Mouse (Mus musculus) CH12.LX (cell line): Measurements from ENCODE around the gene Unc119. TPM values are rescaled to one million over a fixed set of nuclear protein-coding genes. Genes with fewer than 3 reads are reported as not detected.

Experiments
- DNase-seq: peaks from one replicate; pipeline ENCODE4 v3.0.0-alpha.2; 2013; ENCODE audit errors: extremely low read depth
- H3K27ac ChIP-seq: 2 replicates; pipeline ENCODE4 v1.5.1; 2012; ENCODE audit warnings: low read depth, mild to moderate bottlenecking, control low read depth, moderate library complexity; ENCODE audit not compliant: insufficient read depth
- H3K27me3 ChIP-seq: replicated peaks from 2 replicates; pipeline ENCODE3; 2012; ENCODE audit warnings: inconsistent platforms
- H3K36me3 ChIP-seq, 2 experiments: replicated peaks in 1 of 2; 2 replicates each; pipeline versions ENCODE3 to v1.6.1; 2012; ENCODE audit warnings: inconsistent platforms in 1 of 2, low read length in 1 of 2, mild to moderate bottlenecking in 1 of 2, mixed read lengths in 1 of 2, moderate library complexity in 1 of 2; ENCODE audit not compliant: control insufficient read depth in 1 of 2, insufficient read depth in 1 of 2
- H3K4me1 ChIP-seq, 2 experiments: 2 replicates each; pipeline ENCODE4 v1.6.1; 2012; ENCODE audit warnings: inconsistent platforms in 1 of 2, moderate library complexity in 1 of 2; ENCODE audit not compliant: insufficient read depth in 2 of 2, control insufficient read depth in 1 of 2
- H3K4me2 ChIP-seq: 2 replicates; pipeline ENCODE4 v1.6.1; 2012; ENCODE audit warnings: low read depth, mild to moderate bottlenecking, control low read depth; ENCODE audit not compliant: poor library complexity, insufficient read depth, severe bottlenecking
- H3K4me3 ChIP-seq, 3 experiments: fragments of 150-350 bp in 1 of 3; sonication (generic) in 1 of 3; replicated peaks in 1 of 3; 2 replicates each; pipeline versions ENCODE3 to v1.5.1; 2011 to 2012; ENCODE audit warnings: low read depth in 2 of 3, low read length in 2 of 3, mild to moderate bottlenecking in 2 of 3, moderate library complexity in 2 of 3, control low read depth in 1 of 3, improper control_type of control experiment in 1 of 3, inconsistent platforms in 1 of 3, mixed read lengths in 1 of 3; ENCODE audit not compliant: poor library complexity in 1 of 3
- H3K79me2 ChIP-seq: replicated peaks from 2 replicates; pipeline ENCODE4 v1.6.1; 2012; ENCODE audit warnings: mild to moderate bottlenecking, moderate library complexity; ENCODE audit not compliant: control insufficient read depth, poor library complexity, insufficient read depth, severe bottlenecking; ENCODE audit errors: extremely low read depth
- H3K9ac ChIP-seq: 2 replicates; pipeline ENCODE4 v1.6.1; 2012; ENCODE audit warnings: low read depth, mild to moderate bottlenecking, control low read depth, moderate library complexity; ENCODE audit not compliant: insufficient read depth
- H3K9me3 ChIP-seq: replicated peaks from 2 replicates; pipeline ENCODE3; 2012; ENCODE audit warnings: low read length, inconsistent platforms, mixed read lengths
- CHD1 ChIP-seq: IDR thresholded peaks from 2 replicates; pipeline ENCODE4 v1.6.1; 2012; ENCODE audit warnings: low read depth, low read length, improper control_type of control experiment, inconsistent platforms
- HCFC1 ChIP-seq: IDR thresholded peaks from 2 replicates; pipeline ENCODE4 v1.6.1; 2012; ENCODE audit warnings: low read depth, mild to moderate bottlenecking, inconsistent platforms, low read length, improper control_type of control experiment
- IRF4 ChIP-seq: IDR thresholded peaks from 2 replicates; pipeline ENCODE4 v1.6.1; 2014; ENCODE audit warnings: low read depth, mild to moderate bottlenecking, inconsistent platforms, low read length, improper control_type of control experiment
- POLR2AphosphoS2 ChIP-seq: IDR thresholded peaks from 2 replicates; pipeline ENCODE4 v1.6.1; 2011; ENCODE audit warnings: low read depth, low read length, improper control_type of control experiment
- SMC3 ChIP-seq: IDR thresholded peaks from 2 replicates; pipeline ENCODE4 v1.6.1; 2011; ENCODE audit warnings: low read depth, low read length, improper control_type of control experiment
- dilution Hi-C: fragments of 300-500 bp; cut with MboI; formaldehyde crosslinking; loops from 2 replicates; pipeline ENCODE4 v1.14.3; 2020; ENCODE audit warnings: low sequenced_read_pairs; ENCODE audit not compliant: extremely low pct_unique_long_range_greater_than_20kb, extremely low pct_ligation_motif_present
- in situ Hi-C: fragments of 300-500 bp; cut with MboI; formaldehyde crosslinking; loops from 3 replicates; pipeline ENCODE4 v1.14.3; 2019; ENCODE audit warnings: low sequenced_read_pairs, low pct_ligation_motif_present, low pct_unique_long_range_greater_than_20kb, mixed read lengths
- polyA plus RNA-seq: library from polyadenylated mRNA; unstranded; fragments of >175 nt; gene quantifications from 2 replicates; pipeline ENCODE4 v1.2.1, GENCODE M21; 2012; ENCODE audit warnings: low read depth; ENCODE audit not compliant: insufficient read length
- total RNA-seq, 2 experiments: library from RNA; depleted of rRNA; stranded (reverse); fragments of 300-350 nt in 1 of 2; fragments of >200 nt in 1 of 2; gene quantifications; 2 replicates each; pipeline ENCODE4 v1.2.3; 2012 to 2014

Unc119 gene
- total and polyA plus RNA-seq, 3 experiments: 81.6 to 227 (median 173) TPM

GRCm38 (mm10) chr11:78398212-78398611 lies 54.9 kb downstream of the Unc119 start:
- in situ Hi-C loops: no loop called here
- peaks cover 36% of the 10 kb centered on the region for H3K27me3 ChIP-seq
- dilution Hi-C loops: no loop called here

More at GRCm38 (mm10) chr11:78398212-78398611, 54.9 kb downstream of the Unc119 start:
- TF ChIP-seq IRF4 (no peak), CHD1 (no peak), SMC3 (no peak), HCFC1 (no peak), POLR2AphosphoS2 (no peak)
- H3K4me1 ChIP-seq: peaks cover 9 to 27% of the 10 kb centered on the region in 2 experiments; a peak in 3 of 4 replicates
- H3K4me3 ChIP-seq: no peak overlapping the region
- no peaks in the 10 kb centered on the region for H3K79me2 ChIP-seq
- no peaks in the 10 kb centered on the region for H3K36me3 ChIP-seq
- H3K27ac ChIP-seq: no peak overlapping the region
- H3K4me2 ChIP-seq: no peak overlapping the region
- H3K9ac ChIP-seq: no peak overlapping the region
- no peaks in the 10 kb centered on the region for H3K9me3 ChIP-seq
- DNase-seq: no peak

Other genes with a start within 250 kb of the Unc119 start
Only the 20 nearest of the 25 such genes appear.
- 6.7 and 7.4 TPM in 2 replicates for gene Nek8, start 166.8 kb upstream of the Unc119 start, total RNA-seq (2012; rRNA removed)
- 6.1 and 7.1 TPM in 2 replicates for gene Nek8, start 166.8 kb upstream of the Unc119 start, total RNA-seq (2014; rRNA removed)
- gene Nek8, start 166.8 kb upstream of the Unc119 start, polyA plus RNA-seq: 8.3 and 9.9 TPM in 2 replicates
- gene Tlcd1, start 166.8 kb upstream of the Unc119 start, total RNA-seq (2012; rRNA removed): 16.4 and 20.3 TPM in 2 replicates
- 18.2 and 20.3 TPM in 2 replicates for gene Tlcd1, start 166.8 kb upstream of the Unc119 start, total RNA-seq (2014; rRNA removed)
- 15.6 and 19.1 TPM in 2 replicates for gene Tlcd1, start 166.8 kb upstream of the Unc119 start, polyA plus RNA-seq
- 3,714 and 3,939 TPM in 2 replicates for gene Rpl23a, start 159.9 kb upstream of the Unc119 start, total RNA-seq (2012; rRNA removed)
- gene Rpl23a, start 159.9 kb upstream of the Unc119 start, total RNA-seq (2014; rRNA removed): 3,235 and 3,361 TPM in 2 replicates
- gene Rpl23a, start 159.9 kb upstream of the Unc119 start, polyA plus RNA-seq: 2,992 and 3,119 TPM in 2 replicates
- 0.17 and 0.25 TPM in 2 replicates for gene Rab34, start 155.1 kb upstream of the Unc119 start, total RNA-seq (2012; rRNA removed)
- 0.50 TPM in 1 of 2 replicates, not detected in the other for gene Rab34, start 155.1 kb upstream of the Unc119 start, total RNA-seq (2014; rRNA removed)
- gene Rab34, start 155.1 kb upstream of the Unc119 start, polyA plus RNA-seq: 0.49 and 1.4 TPM in 2 replicates
- gene Proca1, start 150.1 kb upstream of the Unc119 start, total RNA-seq (2012; rRNA removed): 0.21 TPM in 1 of 2 replicates, not detected in the other
- not detected in 2 replicates for gene Proca1, start 150.1 kb upstream of the Unc119 start, total RNA-seq (2014; rRNA removed)
- 0.40 and 0.46 TPM in 2 replicates for gene Proca1, start 150.1 kb upstream of the Unc119 start, polyA plus RNA-seq
- gene Sdf2, start 97.7 kb upstream of the Unc119 start, total RNA-seq (2012; rRNA removed): 95.4 and 119 TPM in 2 replicates
- gene Sdf2, start 97.7 kb upstream of the Unc119 start, total RNA-seq (2014; rRNA removed): 89.1 and 93.0 TPM in 2 replicates
- gene Sdf2, start 97.7 kb upstream of the Unc119 start, polyA plus RNA-seq: 61.4 and 62.8 TPM in 2 replicates
- 65.5 and 71.0 TPM in 2 replicates for gene Supt6, start 97.5 kb upstream of the Unc119 start, total RNA-seq (2012; rRNA removed)
- 29.7 and 30.4 TPM in 2 replicates for gene Supt6, start 97.5 kb upstream of the Unc119 start, total RNA-seq (2014; rRNA removed)
- 99.9 and 104 TPM in 2 replicates for gene Supt6, start 97.5 kb upstream of the Unc119 start, polyA plus RNA-seq
- gene 2610507B11Rik, start 81.7 kb upstream of the Unc119 start, total RNA-seq (2012; rRNA removed): 89.3 and 108 TPM in 2 replicates
- gene 2610507B11Rik, start 81.7 kb upstream of the Unc119 start, total RNA-seq (2014; rRNA removed): 55.8 and 58.9 TPM in 2 replicates
- 96.9 and 97.9 TPM in 2 replicates for gene 2610507B11Rik, start 81.7 kb upstream of the Unc119 start, polyA plus RNA-seq
- gene BC030499, start 52.6 kb upstream of the Unc119 start, total RNA-seq (2012; rRNA removed): 1.1 and 1.3 TPM in 2 replicates
- 0.70 and 0.81 TPM in 2 replicates for gene BC030499, start 52.6 kb upstream of the Unc119 start, total RNA-seq (2014; rRNA removed)
- 1.3 and 1.4 TPM in 2 replicates for gene BC030499, start 52.6 kb upstream of the Unc119 start, polyA plus RNA-seq
- gene Spag5, start 42.0 kb upstream of the Unc119 start, total RNA-seq (2012; rRNA removed): 57.0 and 57.2 TPM in 2 replicates
- gene Spag5, start 42.0 kb upstream of the Unc119 start, total RNA-seq (2014; rRNA removed): 47.7 and 50.4 TPM in 2 replicates
- gene Spag5, start 42.0 kb upstream of the Unc119 start, polyA plus RNA-seq: 81.8 and 92.3 TPM in 2 replicates
- gene Aldoc, start 20.5 kb upstream of the Unc119 start, total RNA-seq (2012; rRNA removed): 23.6 and 90.2 TPM in 2 replicates
- 96.5 and 119 TPM in 2 replicates for gene Aldoc, start 20.5 kb upstream of the Unc119 start, total RNA-seq (2014; rRNA removed)
- 20.4 and 25.0 TPM in 2 replicates for gene Aldoc, start 20.5 kb upstream of the Unc119 start, polyA plus RNA-seq
- 51.2 and 53.1 TPM in 2 replicates for gene Pigs, start 15.1 kb upstream of the Unc119 start, total RNA-seq (2012; rRNA removed)
- gene Pigs, start 15.1 kb upstream of the Unc119 start, total RNA-seq (2014; rRNA removed): 25.7 and 26.3 TPM in 2 replicates
- 51.8 and 65.4 TPM in 2 replicates for gene Pigs, start 15.1 kb upstream of the Unc119 start, polyA plus RNA-seq
- not detected in 2 replicates for gene Foxn1, start 43.1 kb downstream of the Unc119 start, total RNA-seq (2012; rRNA removed)
- gene Foxn1, start 43.1 kb downstream of the Unc119 start, total RNA-seq (2014; rRNA removed): not detected in 2 replicates
- not detected in 2 replicates for gene Foxn1, start 43.1 kb downstream of the Unc119 start, polyA plus RNA-seq
- gene Slc13a2, start 78.7 kb downstream of the Unc119 start, total RNA-seq (2012; rRNA removed): not detected in 2 replicates
- not detected in 2 replicates for gene Slc13a2, start 78.7 kb downstream of the Unc119 start, total RNA-seq (2014; rRNA removed)
- not detected in 2 replicates for gene Slc13a2, start 78.7 kb downstream of the Unc119 start, polyA plus RNA-seq
- gene Slc46a1, start 122.2 kb downstream of the Unc119 start, total RNA-seq (2012; rRNA removed): 6.1 and 6.8 TPM in 2 replicates
- gene Slc46a1, start 122.2 kb downstream of the Unc119 start, total RNA-seq (2014; rRNA removed): 4.2 and 4.4 TPM in 2 replicates
- 5.4 and 6.0 TPM in 2 replicates for gene Slc46a1, start 122.2 kb downstream of the Unc119 start, polyA plus RNA-seq
- 0.55 and 0.84 TPM in 2 replicates for gene Sarm1, start 154.3 kb downstream of the Unc119 start, total RNA-seq (2012; rRNA removed)
- gene Sarm1, start 154.3 kb downstream of the Unc119 start, total RNA-seq (2014; rRNA removed): 0.31 and 0.50 TPM in 2 replicates
- 0.94 and 1.1 TPM in 2 replicates for gene Sarm1, start 154.3 kb downstream of the Unc119 start, polyA plus RNA-seq
- not detected in 2 replicates for gene Vtn, start 155.6 kb downstream of the Unc119 start, total RNA-seq (2012; rRNA removed)
- gene Vtn, start 155.6 kb downstream of the Unc119 start, total RNA-seq (2014; rRNA removed): not detected in 2 replicates
- not detected in 2 replicates for gene Vtn, start 155.6 kb downstream of the Unc119 start, polyA plus RNA-seq
- not detected in 2 replicates for gene Sebox, start 160.0 kb downstream of the Unc119 start, total RNA-seq (2012; rRNA removed)
- not detected in 2 replicates for gene Sebox, start 160.0 kb downstream of the Unc119 start, total RNA-seq (2014; rRNA removed)
- gene Sebox, start 160.0 kb downstream of the Unc119 start, polyA plus RNA-seq: not detected in 2 replicates
- 80.4 and 93.6 TPM in 2 replicates for gene Tmem199, start 168.7 kb downstream of the Unc119 start, total RNA-seq (2012; rRNA removed)
- 109 and 118 TPM in 2 replicates for gene Tmem199, start 168.7 kb downstream of the Unc119 start, total RNA-seq (2014; rRNA removed)
- 67.3 and 75.5 TPM in 2 replicates for gene Tmem199, start 168.7 kb downstream of the Unc119 start, polyA plus RNA-seq
- 103 and 119 TPM in 2 replicates for gene Poldip2, start 168.7 kb downstream of the Unc119 start, total RNA-seq (2012; rRNA removed)
- 93.5 and 102 TPM in 2 replicates for gene Poldip2, start 168.7 kb downstream of the Unc119 start, total RNA-seq (2014; rRNA removed)
- 144 and 151 TPM in 2 replicates for gene Poldip2, start 168.7 kb downstream of the Unc119 start, polyA plus RNA-seq